Mouse (Mus musculus) large intestine, adult 2 months (tissue): ENCODE results near the gene Birc3. TPM values are rescaled to one million over a fixed set of nuclear protein-coding genes. Genes with fewer than 3 reads are reported as not detected.

Experiments
- DNase-seq: peaks from one replicate; pipeline ENCODE4 v3.0.0-alpha.2; 2012; ENCODE audit warnings: low read depth, low spot score
- WGBS: fragments of 180-500 bp; shearing (Covaris S2); methylation state at CpG from one replicate; pipeline ENCODE4 v1.1.7; 2018; 5-methylcytosine and 5-hydroxymethylcytosine counted together
- polyA plus RNA-seq: library from polyadenylated mRNA; depleted of rRNA; stranded (reverse); fragments of >200 nt; gene quantifications from 2 replicates; pipeline ENCODE4 v1.2.3, GENCODE M21; 2012; rRNA removed

Birc3 gene
- polyA plus RNA-seq, 1 experiment, result 22.5 TPM

- 68% methylated on average over 9 of the region's 9 CpGs for WGBS
- DNase-seq, result no peak
Measured at GRCm38 (mm10) chr9:7829531-7830528, 43.2 kb downstream of the Birc3 start.

GRCm38 (mm10) chr9:7828706-7829105 is 44.3 kb downstream of the Birc3 start:
- no peak for DNase-seq
- WGBS, result 78% methylated on average over 4 of the region's 4 CpGs

- DNase-seq, result no peak
- WGBS, result 93% methylated on average over 5 of the region's 5 CpGs
Measured at GRCm38 (mm10) chr9:7824916-7825315, 48.1 kb downstream of the Birc3 start.

- WGBS, result 76% methylated on average over 3 of the region's 3 CpGs
- DNase-seq, result no peak
Measured at GRCm38 (mm10) chr9:7822758-7823157, 50.2 kb downstream of the Birc3 start.

- DNase-seq, result no peak
- 60% methylated on average over 5 of the region's 5 CpGs for WGBS
Measured at GRCm38 (mm10) chr9:7805101-7805506, 67.9 kb downstream of the Birc3 start.

Other genes with a start within 250 kb of the Birc3 start
- gene Mmp20, start 245.0 kb downstream of the Birc3 start, polyA plus RNA-seq, result 0.08 and 0.29 TPM in 2 replicates
- gene Mmp7, start 181.1 kb downstream of the Birc3 start, polyA plus RNA-seq, result 236 and 484 TPM in 2 replicates
- 19.3 and 26.6 TPM in 2 replicates for gene Tmem123, start 109.1 kb downstream of the Birc3 start, polyA plus RNA-seq
- 9.4 and 15.0 TPM in 2 replicates for gene Birc2, start 36.1 kb downstream of the Birc3 start, polyA plus RNA-seq
- gene Yap1, start 131.4 kb upstream of the Birc3 start, polyA plus RNA-seq, result 17.9 and 24.3 TPM in 2 replicates
- gene Cfap300, start 169.6 kb upstream of the Birc3 start, polyA plus RNA-seq, result 0.78 and 0.81 TPM in 2 replicates